Mouse (Mus musculus) kidney, adult 8-10 months (tissue): ENCODE results near the gene Dip2a.
A peak's percentile ranks its signal among the peaks of the same experiment; 100 is the strongest.

Source experiments
- DNase-seq, 2 experiments: peaks; one replicate each; pipeline ENCODE4 v3.0.0; 2022

Dip2a gene

DNA sequence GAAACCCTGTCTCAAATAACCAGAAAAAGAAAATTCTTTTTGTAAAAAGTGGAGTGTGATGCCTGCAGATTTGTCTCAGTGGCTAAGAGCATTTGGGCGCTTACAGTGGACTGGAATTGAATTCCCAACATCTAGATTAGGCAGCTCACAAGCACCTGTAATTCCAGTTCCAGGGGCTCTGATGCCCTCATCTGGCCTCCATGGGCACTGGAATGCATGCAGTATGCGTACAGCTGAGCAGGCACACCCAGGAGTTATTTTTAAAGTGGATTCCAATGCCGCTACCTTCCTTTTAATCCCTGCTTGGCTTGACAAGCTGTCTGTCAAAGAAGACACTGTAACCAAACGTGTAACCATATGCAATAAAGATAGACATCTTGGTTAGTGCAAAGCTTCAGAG is 105.7 kb downstream of the Dip2a start:
- no peak for DNase-seq

DNA sequence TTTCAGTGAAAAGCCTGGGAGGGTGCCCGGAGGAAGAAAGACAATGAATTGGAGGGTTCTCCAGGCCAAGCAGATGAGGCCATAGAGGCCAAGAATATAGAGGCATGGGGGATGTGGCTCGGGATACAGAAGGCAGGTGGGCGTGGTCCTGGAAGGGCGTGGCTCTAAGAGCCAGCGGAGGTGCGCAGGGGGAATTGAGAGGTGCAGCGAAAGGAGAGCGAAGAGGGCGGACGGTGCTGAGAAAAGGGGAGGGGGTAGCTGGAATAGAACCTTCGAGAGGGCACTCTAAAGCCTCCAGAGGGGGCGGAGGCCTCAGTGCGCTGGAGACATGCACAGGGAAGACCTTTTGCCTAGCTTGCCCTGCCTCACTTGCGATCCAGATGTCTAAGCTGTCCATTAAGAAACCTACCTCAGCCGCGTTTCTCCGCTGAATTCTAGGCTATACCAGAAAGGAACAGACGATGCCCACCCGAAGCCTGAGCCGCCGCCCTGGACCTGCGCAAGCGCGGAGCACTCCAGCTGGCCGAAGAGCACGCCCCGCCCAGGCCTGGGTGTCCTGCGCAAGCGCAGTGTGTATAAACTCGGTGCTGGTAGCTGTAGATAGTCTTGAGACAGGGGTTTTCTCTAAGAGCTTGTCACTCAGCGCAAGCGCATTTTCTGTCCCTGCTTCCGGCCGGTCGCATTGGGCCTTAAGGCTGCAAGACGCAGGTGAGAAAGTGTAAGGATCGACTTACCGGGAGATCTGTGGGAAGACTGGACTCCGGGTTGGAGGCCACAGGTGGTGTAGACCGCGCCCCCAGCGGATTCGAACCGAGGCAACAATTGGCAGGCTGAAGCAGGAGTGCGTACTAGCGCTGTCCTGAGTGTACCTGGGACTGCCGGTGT is 107.5 kb downstream of the Dip2a start, which contains the start of gene Prmt2:
TSS of gene Prmt2 (minus strand) at position 525 of the 885 bp plus-strand sequence.
- peak; percentile 90 for DNase-seq

DNA sequence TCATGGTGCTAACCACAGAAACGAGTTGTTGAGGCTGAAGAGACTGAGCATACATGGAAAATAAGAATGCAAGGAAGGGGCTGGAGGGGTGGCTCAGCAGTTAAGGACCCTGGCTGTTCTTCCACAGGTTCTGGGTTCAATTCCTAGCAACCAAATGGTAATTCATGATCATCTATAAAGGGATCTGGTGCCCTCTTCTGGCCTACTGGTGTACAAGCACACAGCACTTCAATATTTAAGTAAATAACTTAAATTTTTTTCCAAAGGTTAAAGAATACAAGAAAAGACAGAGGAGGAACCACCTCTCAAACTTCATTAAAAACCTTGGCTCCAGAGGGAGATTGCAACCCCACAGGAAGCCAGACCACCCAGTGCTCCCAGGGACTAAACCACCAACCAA is 115.5 kb downstream of the Dip2a start:
- DNase-seq, result no peak

DNA sequence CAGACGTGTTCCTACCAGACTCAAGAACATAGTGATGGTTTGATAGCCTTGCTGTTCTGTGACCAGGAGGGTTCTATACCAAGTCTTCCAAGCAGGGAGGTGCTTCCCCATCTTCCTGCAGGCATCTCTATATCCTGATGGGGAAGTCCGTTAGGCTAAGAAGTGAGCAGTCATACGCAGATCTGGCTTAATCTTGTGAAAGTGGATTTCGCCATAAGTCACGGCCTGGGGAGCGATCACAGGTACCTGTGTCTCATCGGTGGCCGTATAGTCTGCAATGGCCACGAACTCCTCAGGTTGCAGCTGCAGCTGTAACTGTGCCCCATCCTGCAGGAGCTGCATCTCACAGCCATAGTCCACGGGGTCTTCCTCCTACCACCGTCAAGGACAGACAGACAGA is 119.1 kb downstream of the Dip2a start:
- DNase-seq, result no peak

DNA sequence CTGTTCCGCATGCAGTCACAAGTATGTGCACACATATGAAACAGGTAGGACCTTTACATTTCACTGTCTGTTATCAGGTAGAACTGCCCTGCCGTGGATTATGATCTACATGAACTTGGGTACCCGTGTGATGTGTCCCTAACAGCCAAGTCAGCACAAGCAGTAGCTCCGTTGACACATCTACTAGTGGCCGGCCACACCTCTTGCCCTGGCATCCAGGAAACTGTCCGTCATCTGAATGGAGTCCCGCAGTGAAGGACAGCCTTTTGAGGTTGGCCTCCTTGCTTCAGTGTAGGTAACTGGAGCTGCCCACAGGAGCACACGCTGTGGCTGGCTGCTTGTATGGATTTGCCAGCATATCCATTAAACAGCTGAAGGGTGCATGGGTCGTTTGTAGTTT is 126.9 kb downstream of the Dip2a start:
- DNase-seq, result no peak

DNA sequence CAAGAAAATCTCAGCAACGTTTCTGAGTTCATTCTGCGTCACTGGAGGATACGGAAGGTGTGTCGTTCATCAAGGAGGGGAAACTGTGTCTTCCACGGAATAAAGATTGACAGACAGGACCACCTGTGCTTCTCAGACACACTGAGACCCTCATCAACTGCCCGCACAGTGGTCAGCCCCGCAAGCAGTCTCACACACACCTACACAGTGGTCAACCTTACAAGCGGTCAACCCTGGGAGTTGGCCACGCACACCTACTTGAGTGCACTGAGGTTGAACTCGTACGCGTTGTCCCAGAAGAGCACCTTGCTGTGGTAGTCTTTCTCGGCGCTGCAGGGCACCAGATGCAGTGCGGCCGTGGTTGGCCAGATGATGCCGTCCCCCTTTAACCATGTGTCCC is 128.0 kb downstream of the Dip2a start:
- no peak for DNase-seq

DNA sequence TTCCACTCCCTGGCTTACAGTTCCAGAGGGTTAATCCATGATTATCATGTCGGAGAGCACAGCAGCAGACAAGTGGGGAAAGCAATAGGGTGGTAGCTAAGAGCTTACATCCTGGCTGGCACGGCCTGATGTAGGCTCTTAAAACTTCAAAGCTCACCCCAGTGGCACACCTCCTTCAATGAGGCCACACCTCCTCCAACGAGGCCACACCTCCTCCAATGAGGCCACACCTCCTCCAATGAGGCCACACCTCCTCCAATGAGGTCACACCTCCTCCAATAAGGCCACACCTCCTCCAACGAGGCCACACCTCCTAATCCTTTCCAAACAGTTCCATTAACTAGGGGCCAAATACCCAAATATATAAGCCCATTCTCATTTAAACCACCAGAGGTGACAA is 130.9 kb downstream of the Dip2a start:
- no peak for DNase-seq

DNA sequence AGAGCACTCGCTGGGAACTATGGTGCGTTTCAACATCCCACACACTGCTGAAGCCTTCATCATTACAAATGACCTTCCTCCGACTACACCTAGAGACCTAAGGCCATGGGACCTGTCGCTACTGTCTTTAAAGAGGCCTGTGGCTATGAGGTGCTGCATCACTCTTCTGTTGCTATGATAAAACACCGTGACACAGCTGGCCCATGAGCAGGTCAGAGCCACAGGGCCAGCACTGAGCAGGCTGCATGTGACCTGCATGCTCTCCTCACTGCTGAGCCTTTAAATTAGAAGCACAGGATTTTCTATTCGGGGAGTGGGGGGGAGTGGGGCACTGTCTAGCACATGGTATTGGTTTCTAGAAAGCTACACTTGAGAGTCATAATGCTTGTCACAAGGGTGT is 133.0 kb downstream of the Dip2a start:
- no peak for DNase-seq

DNA sequence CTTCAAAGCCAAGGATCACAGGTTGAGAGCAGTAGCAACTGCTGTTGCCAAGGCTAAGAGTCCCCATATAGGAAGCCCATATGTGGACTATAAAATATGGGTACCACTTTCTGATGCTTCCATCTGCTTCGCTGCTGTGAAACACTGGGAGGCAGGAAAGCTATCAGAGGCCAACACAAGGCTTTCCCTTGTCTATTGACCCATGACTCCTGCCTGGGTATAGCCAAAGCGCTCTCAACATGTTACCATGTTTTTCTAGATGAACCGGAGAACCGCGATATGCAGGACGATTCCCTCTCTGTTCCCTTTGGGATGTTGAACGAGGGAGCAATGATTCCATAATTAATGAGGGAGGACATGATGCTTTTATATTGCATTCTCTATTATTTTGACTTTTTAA is 134.3 kb downstream of the Dip2a start:
- DNase-seq, result no peak
